Mouse (Mus musculus) thymus, adult 2 months (tissue): ENCODE results near the gene Eya2.

Experiments used
- CTCF ChIP-seq: fragments of 200-500 bp; IDR thresholded peaks from 2 replicates; pipeline ENCODE4 v1.5.1; 2012; ENCODE audit warnings: mild to moderate bottlenecking, control low read depth, low read length, moderate library complexity, borderline replicate concordance; ENCODE audit not compliant: control insufficient read depth, poor library complexity, insufficient read depth; ENCODE audit errors: extremely low read depth
- POLR2A ChIP-seq: fragments of 200-500 bp; IDR thresholded peaks from 2 replicates; pipeline ENCODE4 v1.6.1; 2012; ENCODE audit warnings: mild to moderate bottlenecking, low read length, control low read depth, moderate library complexity; ENCODE audit not compliant: control insufficient read depth, poor library complexity, insufficient read depth; ENCODE audit errors: extremely low read depth

DNA sequence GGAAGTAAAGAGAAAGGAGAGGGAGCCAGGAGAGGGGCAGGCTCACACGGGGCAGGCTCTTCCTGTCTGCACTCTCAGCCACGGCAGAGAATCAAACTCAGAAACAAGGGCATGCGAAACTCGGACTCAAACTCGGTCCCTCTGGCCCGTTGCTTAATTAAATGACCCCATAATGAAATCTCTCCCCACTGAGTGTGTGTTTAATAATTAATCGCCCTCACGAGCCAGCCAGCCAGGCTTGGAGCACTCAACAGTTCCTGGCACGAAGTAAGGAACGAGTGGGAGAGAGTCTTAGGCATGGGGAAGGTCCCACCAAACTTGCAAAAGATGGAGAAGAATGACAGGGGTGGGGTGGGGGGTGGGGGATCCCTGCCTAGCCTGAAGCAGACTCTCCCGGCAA is 35.9 kb upstream of the Eya2 start:
- TF ChIP-seq CTCF (no peak), POLR2A (no peak)
